Mouse (Mus musculus) forebrain, embryonic 10.5 days (tissue): ENCODE data around the gene Apex1. TPM values are rescaled to one million over a fixed set of nuclear protein-coding genes. Genes with fewer than 3 reads are reported as not detected.
"Not testable (repeated sequence)": the region's sequence is repeated elsewhere in the genome, so short reads cannot be mapped to it uniquely, and the experiment has no call there.

Experiments used
- DNase-seq: peaks from one replicate; pipeline ENCODE4 v3.0.0-alpha.2; 2017; ENCODE audit warnings: low spot score; ENCODE audit errors: extremely low spot score
- H3K27ac ChIP-seq: fragments of 300-500 bp; sonication (generic); 2 replicates; pipeline ENCODE4 v1.5.1; 2016; ENCODE audit warnings: mild to moderate bottlenecking
- H3K27me3 ChIP-seq: fragments of 300-500 bp; sonication (generic); 2 replicates; pipeline ENCODE4 v1.6.1; 2016; ENCODE audit warnings: mild to moderate bottlenecking; ENCODE audit not compliant: poor library complexity, severe bottlenecking
- H3K36me3 ChIP-seq: fragments of 300-500 bp; sonication (generic); replicated peaks from 2 replicates; pipeline ENCODE4 v1.6.1; 2016; ENCODE audit warnings: mild to moderate bottlenecking, moderate library complexity
- H3K4me1 ChIP-seq: fragments of 300-500 bp; sonication (generic); 2 replicates; pipeline ENCODE4 v1.6.1; 2016
- H3K4me3 ChIP-seq: fragments of 300-500 bp; sonication (generic); 2 replicates; pipeline ENCODE4 v1.5.1; 2016; ENCODE audit warnings: mild to moderate bottlenecking, moderate library complexity
- H3K9me3 ChIP-seq: fragments of 300-500 bp; sonication (generic); 2 replicates; pipeline ENCODE4 v1.6.1; 2016; ENCODE audit warnings: mild to moderate bottlenecking, moderate library complexity
- WGBS: fragments of 180-500 bp; shearing (Covaris S2); methylation state at CpG from one replicate; pipeline ENCODE4 v1.1.7; 2016; 5-methylcytosine and 5-hydroxymethylcytosine counted together
- polyA plus RNA-seq: library from polyadenylated mRNA; unstranded; fragments of >200 nt; fragmentation: Nextera tagmentation; extraction: Ambion mirVana; gene quantifications from 2 replicates; pipeline ENCODE4 v1.2.1, GENCODE M21; 2016

Apex1 gene
- polyA plus RNA-seq, 1 experiment from 2014 or later = 503 TPM

DNA sequence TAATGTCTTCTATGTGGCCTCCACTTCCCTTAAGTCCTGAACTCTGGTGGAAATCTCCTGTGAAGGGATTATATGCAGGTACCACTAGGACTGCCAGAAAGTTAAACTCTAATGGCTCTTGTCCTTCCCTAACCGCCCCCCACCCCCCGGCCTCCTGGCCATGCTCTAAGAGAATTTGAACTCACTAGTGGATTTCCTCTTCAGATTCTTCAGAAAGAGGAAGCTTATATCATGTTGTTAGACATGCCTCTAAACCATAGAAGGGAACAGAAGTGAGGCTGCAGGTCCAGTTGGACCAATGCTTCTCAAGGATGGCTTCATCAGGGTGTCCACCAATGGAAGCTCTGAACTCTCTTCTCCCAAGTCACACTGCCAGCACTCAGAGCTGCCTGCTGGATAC, 26.8 kb upstream of the Apex1 start:
- WGBS = 87% methylated on average over 2 of the region's 2 CpGs
- DNase-seq = not testable (repeated sequence)

DNA sequence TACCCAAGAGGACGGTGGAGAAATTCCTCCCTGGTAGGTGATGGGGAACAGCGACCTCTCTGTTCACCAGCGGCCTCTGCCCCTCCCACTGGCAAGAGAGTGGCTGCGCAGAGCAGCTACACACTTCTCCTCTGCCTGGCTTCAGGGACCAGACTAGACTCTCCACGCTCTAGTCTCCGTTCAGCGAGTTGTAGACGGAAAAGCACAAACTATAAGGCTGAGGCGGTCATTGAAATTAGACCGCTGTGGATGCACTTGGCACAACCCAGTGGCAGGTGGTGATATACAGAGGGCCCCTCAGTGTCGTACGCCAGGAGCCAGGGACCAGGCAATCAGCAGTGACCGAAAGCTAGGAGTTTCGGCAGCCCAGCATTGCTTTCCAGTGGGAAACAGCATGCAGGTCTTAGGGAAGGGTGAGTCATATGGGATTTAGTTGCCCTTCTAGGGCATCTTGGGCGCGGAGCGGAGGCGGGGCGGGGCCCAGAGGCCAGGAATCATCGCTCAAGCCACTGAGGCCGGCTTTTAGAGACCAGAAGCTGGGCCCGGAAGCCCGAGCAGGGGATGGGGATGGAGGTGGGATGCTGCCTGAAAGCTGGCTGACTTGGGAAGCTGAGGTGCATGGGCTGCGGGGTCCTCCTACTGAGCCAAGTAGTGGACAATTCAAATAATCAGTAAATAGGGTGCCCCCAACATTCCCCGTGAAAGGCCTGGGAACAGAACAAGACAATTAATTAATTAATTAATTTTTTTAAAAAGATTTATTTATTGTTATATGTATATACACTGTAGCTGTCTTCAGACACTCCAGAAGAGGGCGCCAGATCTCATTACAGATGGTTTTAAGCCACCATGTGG, 20.6 kb upstream of the Apex1 start:
- peak; percentile 69 for DNase-seq
- Histone ChIP-seq H3K27me3 (no peaks in the 10 kb centered on the region), H3K9me3 (no peaks in the 10 kb centered on the region), H3K4me3 (peak overlapping the region; percentile 60), H3K36me3 (no peaks in the 10 kb centered on the region), H3K4me1 (peaks cover 9% of the 10 kb centered on the region), H3K27ac (peak overlapping the region; percentile 78)
- WGBS = 4% methylated on average over 26 of the region's 26 CpGs

More for the DNA sequence above, 26.8 kb upstream of the Apex1 start:
- peaks cover 33% of the 10 kb centered on the region for H3K27me3 ChIP-seq
- H3K4me1 ChIP-seq = peaks cover 18% of the 10 kb centered on the region
- not testable (repeated sequence) for H3K36me3 ChIP-seq, H3K9me3 ChIP-seq, H3K27ac ChIP-seq, H3K4me3 ChIP-seq

DNA sequence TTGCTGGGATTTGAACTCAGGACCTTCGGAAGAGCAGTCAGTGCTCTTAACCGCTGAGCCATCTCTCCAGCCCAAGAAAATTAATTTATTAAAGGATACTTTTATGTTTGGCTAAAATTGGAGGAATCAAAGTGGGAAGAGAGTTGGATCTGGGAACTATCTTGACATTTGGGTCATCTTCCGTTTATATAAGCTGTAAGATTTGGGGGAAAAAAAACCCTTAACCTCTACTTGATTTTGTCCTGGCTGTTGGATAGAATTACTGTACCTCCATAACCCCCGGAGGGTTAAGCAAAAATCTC, 20.0 kb upstream of the Apex1 start:
- Histone ChIP-seq H3K4me1 (peaks cover 9% of the 10 kb centered on the region), H3K4me3 (no peak overlapping the region), H3K9me3 (no peaks in the 10 kb centered on the region), H3K36me3 (no peaks in the 10 kb centered on the region), H3K27ac (no peak overlapping the region), H3K27me3 (no peaks in the 10 kb centered on the region)
- no peak for DNase-seq
- WGBS = 83% methylated on average over 4 of the region's 4 CpGs

DNA sequence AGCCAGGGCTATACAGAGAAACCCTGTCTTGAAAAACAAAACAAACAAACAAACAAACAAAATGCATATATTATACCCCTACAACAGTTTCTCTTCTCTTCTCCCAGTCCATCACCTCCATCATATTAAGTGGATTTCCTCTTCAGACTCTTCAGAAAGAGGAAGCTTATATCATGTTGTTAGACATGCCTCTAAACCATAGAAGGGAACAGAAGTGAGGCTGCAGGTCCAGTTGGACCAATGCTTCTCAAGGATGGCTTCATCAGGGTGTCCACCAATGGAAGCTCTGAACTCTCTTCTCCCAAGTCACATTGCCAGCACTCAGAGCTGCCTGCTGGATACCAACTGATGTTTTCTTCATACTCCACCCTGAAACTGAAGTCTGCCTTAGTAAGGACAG, 19.4 kb upstream of the Apex1 start:
- H3K27me3 ChIP-seq, H3K4me3 ChIP-seq, H3K27ac ChIP-seq, DNase-seq, H3K36me3 ChIP-seq, H3K4me1 ChIP-seq, H3K9me3 ChIP-seq: not testable (repeated sequence)

DNA sequence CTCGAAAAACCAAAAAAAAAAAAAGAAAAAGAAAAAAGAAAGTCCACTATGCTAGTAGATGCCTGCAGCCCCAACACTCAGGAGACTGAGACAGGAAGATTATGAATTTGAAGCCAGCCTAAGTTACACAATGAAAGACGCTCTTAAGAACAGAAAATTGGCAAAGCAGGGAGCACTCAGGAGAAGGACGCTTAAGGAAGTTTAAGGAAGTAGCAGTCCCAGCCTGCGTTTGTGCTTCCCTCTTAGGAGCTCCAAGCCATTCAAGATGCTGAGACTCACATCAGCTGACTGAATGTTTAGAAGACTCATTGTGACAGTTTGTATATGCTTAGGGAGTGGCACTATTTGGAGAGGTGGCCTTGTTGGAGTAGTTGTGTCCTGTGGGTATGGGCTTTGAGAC, 16.6 kb upstream of the Apex1 start:
- peaks cover 12% of the 10 kb centered on the region for H3K4me1 ChIP-seq
- 76% methylated on average over 4 of the region's 4 CpGs for WGBS
- no peaks in the 10 kb centered on the region for H3K27me3 ChIP-seq
- no peak for DNase-seq
- H3K4me3 ChIP-seq = no peak overlapping the region
- H3K9me3 ChIP-seq = no peaks in the 10 kb centered on the region
- H3K27ac ChIP-seq = no peak overlapping the region
- peaks cover 27% of the 10 kb centered on the region for H3K36me3 ChIP-seq

DNA sequence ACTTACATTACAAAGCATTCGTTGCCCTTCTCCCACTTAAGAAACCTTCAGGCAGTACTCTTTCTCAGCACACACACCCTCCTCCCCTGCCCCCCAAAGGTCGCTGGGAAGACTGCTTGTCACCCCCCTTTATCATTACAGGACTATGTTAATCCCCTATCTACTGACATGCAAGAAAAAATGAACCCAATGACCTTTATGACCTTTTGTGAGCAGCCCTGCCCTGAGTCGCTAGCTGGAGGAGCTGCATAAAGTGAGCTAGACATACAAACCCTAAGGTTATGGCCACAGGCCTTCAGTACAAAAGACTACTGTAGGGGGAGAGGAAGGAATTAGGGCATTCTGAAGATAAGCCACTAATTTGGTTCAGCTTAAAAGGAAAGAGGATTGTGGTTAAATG, 13.4 kb upstream of the Apex1 start:
- Histone ChIP-seq H3K27me3 (no peaks in the 10 kb centered on the region), H3K36me3 (peaks cover 57% of the 10 kb centered on the region), H3K27ac (no peak overlapping the region), H3K9me3 (no peaks in the 10 kb centered on the region), H3K4me3 (no peak overlapping the region), H3K4me1 (peaks cover 3% of the 10 kb centered on the region; the same call in 1 of the 2 replicates)
- no peak for DNase-seq
- WGBS = 46% methylated on average over 3 of the region's 3 CpGs

DNA sequence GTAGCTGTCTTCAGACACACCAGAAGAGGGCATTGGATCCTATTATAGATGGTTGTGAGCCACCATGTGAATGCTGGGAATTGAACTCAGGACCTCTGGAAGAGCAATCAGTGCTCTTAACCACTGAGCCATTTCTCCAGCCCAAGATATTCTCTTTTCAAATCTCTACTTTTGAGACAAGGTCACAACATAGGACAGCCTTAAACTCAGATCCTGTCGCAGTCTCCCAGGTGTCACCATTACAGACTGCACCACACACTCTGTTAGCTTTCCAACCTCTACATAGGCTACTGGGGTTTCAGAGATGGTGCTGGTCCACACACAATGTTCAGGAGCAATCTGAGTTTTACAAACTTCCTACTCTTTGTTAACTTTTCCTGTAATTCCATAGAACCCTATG, 1.3 kb upstream of the Apex1 start:
- not testable (repeated sequence) for H3K27me3 ChIP-seq, H3K27ac ChIP-seq, DNase-seq, H3K9me3 ChIP-seq
- peak overlapping the region; percentile 86 for H3K4me3 ChIP-seq
- WGBS = 75% methylated on average over 1 of the region's 1 CpGs
- H3K4me1 ChIP-seq = peaks cover 25% of the 10 kb centered on the region
- peaks cover 52% of the 10 kb centered on the region for H3K36me3 ChIP-seq

DNA sequence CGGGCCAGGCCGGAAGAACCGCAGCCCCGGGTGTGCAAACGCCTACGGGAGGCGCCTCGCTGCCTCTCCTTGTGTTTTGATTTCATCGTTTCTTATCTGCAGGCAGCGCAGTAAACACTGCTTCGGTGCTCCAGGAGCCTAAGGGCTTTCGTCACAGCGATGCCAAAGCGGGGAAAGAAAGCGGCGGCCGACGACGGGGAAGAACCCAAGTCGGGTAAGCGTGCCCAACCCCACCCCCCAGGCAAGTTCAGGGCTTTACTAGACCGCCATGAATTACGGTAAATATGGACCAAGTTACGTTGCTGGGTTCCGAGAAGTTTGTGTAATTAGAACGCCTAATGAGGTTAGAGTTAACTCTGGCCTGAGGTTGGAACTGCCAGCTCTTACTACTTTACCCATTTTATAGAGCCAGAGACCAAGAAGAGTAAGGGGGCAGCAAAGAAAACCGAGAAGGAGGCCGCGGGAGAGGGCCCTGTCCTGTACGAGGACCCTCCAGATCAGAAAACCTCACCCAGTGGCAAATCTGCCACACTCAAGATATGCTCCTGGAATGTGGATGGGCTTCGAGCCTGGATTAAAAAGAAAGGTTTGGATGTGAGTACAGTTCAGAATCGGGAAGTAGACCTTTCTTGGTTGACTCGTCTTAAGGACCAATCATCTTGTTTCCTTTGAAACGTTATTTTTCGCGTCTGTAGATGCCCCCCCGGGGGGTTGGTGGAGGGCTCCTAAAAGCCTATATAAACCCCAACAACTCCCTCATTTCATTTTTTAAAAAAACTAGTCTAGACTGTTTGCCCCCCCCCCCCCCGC, 548 bp downstream of the Apex1 start:
- Histone ChIP-seq H3K9me3 (no peaks in the 10 kb centered on the region), H3K4me3 (peak overlapping the region; percentile 86), H3K27ac (peak overlapping the region; percentile 95), H3K36me3 (peaks cover 45% of the 10 kb centered on the region), H3K27me3 (no peaks in the 10 kb centered on the region), H3K4me1 (peaks cover 37% of the 10 kb centered on the region)
- 2% methylated on average over 38 of the region's 38 CpGs for WGBS
- peak; percentile 28 for DNase-seq

DNA sequence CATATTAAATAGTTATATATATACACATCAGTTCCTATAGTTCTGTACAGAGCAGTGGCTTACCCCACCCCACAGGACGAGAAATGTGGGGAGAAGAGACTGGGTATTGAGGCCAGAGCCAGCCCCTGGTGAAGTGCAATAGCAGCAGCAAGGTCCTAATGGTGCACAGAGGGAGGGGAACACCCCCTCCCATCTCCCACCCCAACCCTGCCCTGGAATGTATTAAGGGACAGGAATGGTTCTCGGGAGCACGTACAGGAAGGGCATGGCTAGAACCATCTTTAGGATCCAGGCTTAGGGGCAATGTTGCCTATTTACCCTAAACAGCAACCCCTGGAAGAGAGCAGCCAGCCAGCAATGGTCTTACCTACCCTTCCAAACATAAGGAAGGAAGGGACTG, 2.6 kb downstream of the Apex1 start:
- peaks cover 40% of the 10 kb centered on the region for H3K36me3 ChIP-seq
- no peak for DNase-seq
- WGBS = 82% methylated on average over 3 of the region's 3 CpGs
- no peak overlapping the region for H3K4me3 ChIP-seq
- peaks cover 49% of the 10 kb centered on the region for H3K4me1 ChIP-seq
- no peaks in the 10 kb centered on the region for H3K9me3 ChIP-seq
- no peaks in the 10 kb centered on the region for H3K27me3 ChIP-seq
- H3K27ac ChIP-seq = no peak overlapping the region

DNA sequence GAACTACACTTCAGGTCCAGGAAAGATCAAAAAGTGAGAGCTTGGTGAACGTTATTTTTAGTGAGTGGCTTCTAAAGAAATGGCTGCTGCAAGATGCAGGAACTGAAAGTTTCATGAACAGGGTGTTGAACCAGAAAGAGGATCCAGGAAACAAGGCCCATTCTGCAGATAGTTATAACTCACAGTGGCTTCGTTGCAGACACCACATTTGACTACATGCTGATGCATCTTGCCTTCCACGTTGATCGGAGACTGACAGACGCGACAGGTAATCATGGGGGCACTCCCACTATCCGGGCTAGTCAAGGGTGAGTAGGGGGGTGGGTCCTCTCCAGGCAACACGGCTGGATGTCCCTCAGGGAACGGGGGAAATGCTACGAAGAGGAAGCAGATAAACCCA, 5.2 kb downstream of the Apex1 start:
- no peak for DNase-seq
- Histone ChIP-seq H3K9me3 (no peaks in the 10 kb centered on the region), H3K4me1 (peaks cover 41% of the 10 kb centered on the region), H3K4me3 (peak overlapping the region; percentile 95), H3K27me3 (no peaks in the 10 kb centered on the region), H3K36me3 (peaks cover 40% of the 10 kb centered on the region), H3K27ac (peak overlapping the region; percentile 94)
- 21% methylated on average over 10 of the region's 10 CpGs for WGBS

DNA sequence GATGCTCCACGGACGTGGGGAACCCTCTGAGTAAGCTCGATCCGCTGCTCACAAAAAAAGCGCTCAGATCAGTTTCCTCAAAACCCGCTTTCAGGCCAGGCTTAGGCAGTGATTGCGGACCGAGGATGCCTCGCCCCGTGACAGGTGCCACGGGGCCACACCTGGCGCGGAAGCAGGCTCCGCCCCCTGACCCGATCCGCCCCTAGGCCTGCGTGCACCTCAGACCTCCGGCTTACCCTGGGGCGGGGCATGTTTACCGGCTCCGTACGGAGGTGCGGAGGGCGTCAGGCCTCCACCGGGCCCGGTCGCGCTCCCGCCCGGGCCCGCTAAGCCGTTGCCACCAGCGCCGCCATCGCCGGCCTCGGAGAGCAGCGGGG, 5.6 kb downstream of the Apex1 start:
- no peaks in the 10 kb centered on the region for H3K27me3 ChIP-seq
- WGBS = under 1% methylated on average over 38 of the region's 38 CpGs
- H3K27ac ChIP-seq = peak overlapping the region; percentile 94
- H3K4me3 ChIP-seq = peak overlapping the region; percentile 95
- H3K4me1 ChIP-seq = peaks cover 41% of the 10 kb centered on the region
- no peaks in the 10 kb centered on the region for H3K9me3 ChIP-seq
- no peak for DNase-seq
- peaks cover 40% of the 10 kb centered on the region for H3K36me3 ChIP-seq

DNA sequence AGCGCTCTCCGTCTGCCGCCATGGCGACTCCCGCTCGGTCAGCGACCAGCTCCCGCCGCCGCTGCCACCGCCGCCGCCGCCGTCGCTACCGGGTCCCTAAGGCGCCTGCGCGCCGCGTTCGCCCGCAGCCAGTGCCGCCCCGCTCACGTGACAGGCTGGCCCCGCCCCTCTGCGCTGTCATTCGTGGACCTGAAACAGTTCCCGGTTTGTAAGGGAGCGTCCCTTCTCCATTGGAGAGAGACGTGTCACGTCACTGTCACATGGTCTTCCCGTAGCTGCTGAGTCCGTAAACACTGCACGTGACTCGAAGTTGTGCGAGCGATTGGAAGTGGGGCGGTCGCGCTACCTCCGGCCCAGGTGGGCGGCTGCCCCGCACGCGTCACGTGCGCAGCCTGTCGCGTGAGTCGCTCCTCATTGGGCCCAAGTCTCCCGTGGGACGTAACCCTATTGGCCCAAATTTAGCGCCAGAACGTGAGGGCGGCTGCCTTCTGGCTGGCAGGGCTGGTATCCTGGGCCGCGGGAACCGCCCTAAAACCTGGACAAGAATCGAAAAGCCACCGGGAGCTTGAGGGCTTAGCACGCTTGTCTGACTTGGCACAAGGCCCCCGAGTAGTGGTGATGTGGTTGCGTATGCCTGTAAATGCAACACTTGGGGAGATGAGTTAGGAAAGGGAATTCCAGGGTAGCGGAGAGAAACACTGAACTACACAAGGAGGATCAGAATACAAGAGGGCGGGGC, 6.2 kb downstream of the Apex1 start, which contains the start of the genes Pip4p1 and Pnp:
Pip4p1 (minus strand) TSS at position 103 of the 739 bp plus-strand sequence.
Pnp (plus strand) TSS at position 329 of the 739 bp plus-strand sequence.
- H3K36me3 ChIP-seq = peaks cover 37% of the 10 kb centered on the region
- peak; percentile 98 for DNase-seq
- peaks cover 39% of the 10 kb centered on the region for H3K4me1 ChIP-seq
- peak within 1 kb of the TSS; percentile 95 for H3K4me3 ChIP-seq
- no peaks in the 10 kb centered on the region for H3K9me3 ChIP-seq
- no peaks in the 10 kb centered on the region for H3K27me3 ChIP-seq
- WGBS = 3% methylated on average over 68 of the region's 68 CpGs
- H3K27ac ChIP-seq = peak within 1 kb of the TSS; percentile 94
